Mouse (Mus musculus): ENCODE data around the gene Brpf3.

Brpf3 gene

DNA sequence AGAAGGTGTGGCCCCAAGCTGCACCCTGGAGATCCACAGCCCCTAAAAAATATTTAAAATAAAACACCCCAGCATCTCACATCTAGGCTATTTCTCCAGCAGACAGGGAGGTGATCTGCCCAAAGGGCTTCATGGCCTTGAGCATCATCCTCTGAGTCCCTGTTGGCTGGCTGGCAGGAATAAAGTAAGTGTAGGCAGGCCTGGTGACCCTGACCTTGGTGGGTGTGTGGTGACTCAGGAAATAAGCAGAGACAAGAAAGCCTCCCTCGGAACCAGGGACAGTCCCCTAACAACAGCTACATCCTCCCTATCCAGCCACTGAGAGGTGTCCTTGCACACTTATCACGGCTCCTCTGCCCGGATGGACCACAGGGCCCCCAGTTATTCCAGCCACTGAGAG, 20.1 kb upstream of the Brpf3 start:
- no peak for TF ChIP-seq GATA4 (IDR thresholded peaks at IDR 0.05; ENCODE audit: insufficient replicate concordance, low read length)

DNA sequence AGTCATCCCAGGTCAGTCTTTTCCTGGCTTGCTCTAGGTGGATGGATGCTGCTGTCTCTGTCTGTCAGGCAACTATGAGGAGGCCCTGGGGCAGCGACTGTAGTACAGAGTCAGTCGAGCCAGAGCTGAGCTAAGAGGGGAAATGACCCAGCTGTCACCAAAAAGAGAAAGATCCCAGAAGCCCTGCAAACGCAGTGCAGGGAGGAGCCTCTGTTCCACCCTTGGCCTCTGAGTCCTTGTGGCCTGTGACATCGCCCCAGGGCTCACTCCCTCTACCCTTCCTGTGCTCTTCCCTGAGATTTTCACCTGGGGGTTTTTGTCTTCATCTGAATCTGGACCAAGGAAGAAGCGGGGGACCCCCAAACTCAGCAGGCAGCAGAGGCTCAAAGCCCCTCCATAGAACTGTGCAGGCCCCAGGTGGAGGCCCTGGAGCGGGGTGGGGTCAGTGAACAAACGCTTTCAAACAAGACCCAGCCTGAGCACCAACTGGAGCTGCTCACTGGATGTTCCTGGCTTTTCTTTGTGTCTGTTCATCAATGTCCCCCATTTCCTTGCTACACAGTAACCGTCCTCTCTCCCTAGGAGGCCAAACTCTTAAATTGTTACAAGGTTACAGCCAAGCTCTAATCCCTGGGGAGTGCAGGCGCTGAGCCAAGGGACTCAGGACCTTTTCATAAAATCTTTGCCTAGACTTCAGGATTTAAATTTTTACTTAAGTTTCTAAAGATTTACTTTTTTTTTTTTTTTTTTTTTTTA, 19.4 kb upstream of the Brpf3 start:
- no peak for TF ChIP-seq GATA4 (IDR thresholded peaks at IDR 0.05; ENCODE audit: insufficient replicate concordance, low read length)

DNA sequence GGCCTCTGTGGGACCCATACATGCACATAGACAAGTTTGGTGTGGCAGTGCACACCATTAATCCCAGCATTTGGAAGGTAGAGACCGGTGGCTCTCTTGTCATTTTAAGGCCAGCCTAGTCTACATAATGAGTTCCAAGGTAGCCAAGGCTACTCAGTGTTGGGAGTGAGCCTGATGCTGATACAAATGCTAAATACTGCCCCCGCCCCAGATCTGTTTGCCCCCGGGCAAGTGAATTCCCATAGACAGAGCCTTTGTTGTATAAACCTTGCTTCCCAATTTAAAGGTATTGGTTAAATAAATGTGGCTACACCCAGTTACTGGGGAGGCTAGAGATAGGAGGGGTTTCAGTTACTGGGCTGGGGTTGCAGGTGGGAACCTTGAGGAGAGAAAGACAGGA, 15.9 kb upstream of the Brpf3 start:
- no peak for TF ChIP-seq GATA4 (IDR thresholded peaks at IDR 0.05; ENCODE audit: insufficient replicate concordance, low read length)

DNA sequence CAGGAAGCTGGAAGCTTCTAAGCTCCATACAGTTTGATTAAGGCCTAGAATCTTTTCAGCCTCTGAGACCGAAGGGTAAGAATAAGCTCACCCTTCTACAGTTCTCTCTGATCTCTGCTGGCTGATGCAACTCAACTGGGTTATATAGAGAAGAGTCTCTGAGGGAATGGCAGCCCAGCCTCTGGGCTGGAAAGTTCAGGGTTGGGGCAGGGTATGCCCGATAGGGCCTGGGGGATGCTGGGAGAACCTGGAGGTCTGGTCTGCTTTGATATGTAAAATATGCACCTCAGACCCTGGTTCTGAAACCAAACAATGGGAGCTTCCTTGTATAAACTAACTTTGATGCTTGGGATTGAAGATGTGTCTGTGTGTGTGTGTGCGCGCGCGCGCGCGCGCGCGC, 13.4 kb upstream of the Brpf3 start:
- no peak for TF ChIP-seq GATA4 (IDR thresholded peaks at IDR 0.05; ENCODE audit: insufficient replicate concordance, low read length)

DNA sequence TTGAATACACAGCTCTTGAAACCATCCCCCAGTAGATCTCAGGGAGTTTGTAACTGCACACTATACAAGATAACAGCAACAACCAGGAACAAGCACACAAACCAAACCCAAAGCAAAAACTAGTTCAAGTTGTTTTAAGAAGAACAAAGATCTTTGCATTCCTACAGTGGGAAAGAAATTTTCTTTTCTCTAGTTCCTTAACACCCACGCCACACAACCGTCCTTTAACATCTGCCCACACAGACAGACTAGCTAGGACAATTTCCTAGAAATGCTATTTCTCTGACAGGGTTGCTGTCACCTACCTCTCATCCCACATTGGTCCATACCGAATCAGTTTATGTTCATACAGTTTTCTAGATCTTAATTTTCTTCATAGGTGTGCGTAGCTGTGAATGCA, 3.9 kb upstream of the Brpf3 start:
- TF ChIP-seq GATA4 (IDR thresholded peaks at IDR 0.05; ENCODE audit: insufficient replicate concordance, low read length): no peak

DNA sequence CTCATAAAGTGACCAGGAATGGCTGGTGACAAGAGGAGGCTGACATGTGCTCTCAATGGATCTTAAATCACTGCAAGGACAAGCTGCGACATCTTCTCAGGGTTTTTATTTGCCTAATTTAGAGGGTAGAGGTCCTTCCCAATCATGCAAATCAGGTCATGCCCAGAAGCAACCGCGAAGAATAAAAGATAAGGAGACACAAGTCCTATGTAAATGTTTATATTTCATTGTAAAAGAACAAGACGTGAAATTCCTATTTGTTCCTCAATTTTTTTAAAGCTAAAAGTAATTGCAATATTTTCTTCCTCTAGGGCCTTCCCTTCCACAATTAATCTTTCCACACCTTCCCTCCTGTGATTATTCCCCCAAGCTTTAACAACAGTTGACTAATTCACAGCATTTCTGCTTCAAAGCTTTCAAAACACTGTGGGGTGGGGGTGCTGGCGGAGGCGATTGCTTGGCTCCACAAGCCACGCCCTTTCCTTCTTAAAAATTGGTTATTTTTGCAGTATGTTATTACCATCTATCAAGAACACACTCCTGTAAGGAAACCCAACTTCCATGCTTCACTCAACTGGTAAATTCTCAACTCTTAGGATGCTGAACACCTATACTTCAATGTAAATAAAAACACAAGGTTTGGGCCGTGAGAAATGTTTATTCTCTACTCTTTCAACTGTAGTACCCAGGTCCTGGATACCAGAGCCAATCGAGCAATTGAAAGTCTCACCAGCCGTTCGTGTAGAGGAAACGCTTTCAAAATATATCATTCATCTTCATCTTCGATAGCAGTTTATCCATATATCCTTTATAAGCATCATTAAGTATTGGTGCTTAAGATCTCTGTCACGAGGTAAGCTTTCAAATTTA, 1.4 kb upstream of the Brpf3 start:
- no peak for TF ChIP-seq GATA4 (IDR thresholded peaks at IDR 0.05; ENCODE audit: insufficient replicate concordance, low read length)

DNA sequence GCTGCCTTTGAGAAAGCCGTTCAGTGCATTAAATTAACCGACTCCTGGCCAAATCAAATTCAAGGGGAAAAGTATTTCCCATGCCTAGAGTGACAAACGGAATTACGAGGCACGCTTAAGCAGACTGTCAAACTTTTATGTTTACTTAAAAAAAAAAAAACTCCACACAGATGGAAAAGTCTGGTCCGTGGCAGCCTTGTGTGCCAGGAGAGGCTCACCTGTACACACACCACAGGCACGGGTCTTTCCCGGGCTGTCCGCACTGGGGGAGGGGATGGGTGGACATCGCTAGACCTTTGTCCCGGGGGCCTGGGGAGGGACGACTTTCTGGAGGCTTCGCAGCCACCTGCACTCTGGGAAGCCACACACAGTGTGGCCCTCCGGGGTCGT, 614 bp upstream of the Brpf3 start:
- no peak for TF ChIP-seq GATA4 (IDR thresholded peaks at IDR 0.05; ENCODE audit: insufficient replicate concordance, low read length)

DNA sequence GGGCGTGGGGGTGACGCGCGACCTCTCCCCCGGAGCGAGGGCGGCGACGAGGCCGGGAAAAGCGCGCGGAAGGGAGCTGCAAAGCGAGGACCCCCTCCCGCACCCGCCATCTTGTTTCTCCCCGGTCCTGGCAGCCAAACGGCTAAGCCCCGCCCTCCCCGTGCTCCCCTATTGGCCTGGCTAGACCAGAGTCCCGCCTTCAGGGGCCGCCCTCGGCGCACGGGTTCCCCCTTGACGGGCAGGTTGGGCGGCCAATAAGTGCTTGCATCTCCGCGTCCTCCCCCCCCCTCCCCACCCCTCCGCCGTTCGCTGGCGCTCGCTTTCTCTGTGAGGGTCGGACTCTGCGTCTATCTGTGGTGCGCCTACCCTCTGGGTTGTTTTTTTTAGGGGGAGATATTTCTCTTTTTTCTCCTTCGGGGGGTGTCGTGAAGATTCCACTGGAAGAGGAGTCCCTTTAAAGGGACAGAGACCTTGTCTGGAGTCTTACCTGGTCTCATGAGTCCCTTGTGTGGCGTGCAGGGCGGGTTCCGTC, 650 bp downstream of the Brpf3 start:
- no peak for TF ChIP-seq GATA4 (IDR thresholded peaks at IDR 0.05; ENCODE audit: insufficient replicate concordance, low read length)

DNA sequence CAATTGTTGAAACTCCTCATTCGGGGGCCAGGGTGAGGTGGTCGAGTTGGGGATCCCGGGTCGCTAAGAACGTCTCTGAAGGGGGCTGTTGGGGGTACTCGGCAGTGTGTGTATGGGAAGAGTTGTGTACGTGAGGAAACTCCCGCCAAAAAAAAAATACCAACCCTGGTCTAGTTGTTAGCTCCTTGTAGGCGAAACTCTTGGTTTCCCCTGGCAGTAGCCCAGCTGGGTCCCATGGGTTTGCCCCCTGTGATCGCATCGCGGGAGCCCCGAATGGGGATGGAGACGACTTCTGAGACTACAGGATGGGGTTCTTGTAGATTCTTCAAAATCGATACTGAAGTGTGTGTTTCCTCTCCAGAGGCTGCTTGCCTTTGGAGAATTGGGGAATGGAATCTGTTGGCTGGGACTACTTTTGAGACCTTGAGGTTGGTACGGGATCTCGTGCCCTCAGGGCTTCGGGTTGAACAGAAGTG, 1.2 kb downstream of the Brpf3 start:
- no peak for TF ChIP-seq GATA4 (IDR thresholded peaks at IDR 0.05; ENCODE audit: insufficient replicate concordance, low read length)

DNA sequence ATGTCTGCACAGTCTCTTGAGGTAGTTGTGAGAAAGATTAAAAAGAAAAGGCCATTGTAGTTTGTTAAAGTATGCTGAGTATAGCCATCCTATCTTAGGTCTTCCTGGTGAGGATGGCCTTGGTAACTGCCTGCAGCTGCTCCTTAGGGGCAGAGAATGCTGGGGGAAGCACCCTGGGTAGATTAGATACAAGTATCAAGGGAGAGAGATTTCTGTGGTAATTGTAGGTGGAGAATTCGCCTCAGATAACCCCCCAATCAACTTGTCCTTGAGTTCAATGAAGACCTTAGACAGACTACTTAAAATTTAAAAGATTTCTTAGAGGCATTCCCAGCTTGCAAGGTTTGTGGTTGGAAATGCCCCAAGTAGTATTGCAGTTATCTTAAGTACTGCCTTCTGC, 2.4 kb downstream of the Brpf3 start:
- TF ChIP-seq GATA4 (IDR thresholded peaks at IDR 0.05; ENCODE audit: insufficient replicate concordance, low read length): no peak

DNA sequence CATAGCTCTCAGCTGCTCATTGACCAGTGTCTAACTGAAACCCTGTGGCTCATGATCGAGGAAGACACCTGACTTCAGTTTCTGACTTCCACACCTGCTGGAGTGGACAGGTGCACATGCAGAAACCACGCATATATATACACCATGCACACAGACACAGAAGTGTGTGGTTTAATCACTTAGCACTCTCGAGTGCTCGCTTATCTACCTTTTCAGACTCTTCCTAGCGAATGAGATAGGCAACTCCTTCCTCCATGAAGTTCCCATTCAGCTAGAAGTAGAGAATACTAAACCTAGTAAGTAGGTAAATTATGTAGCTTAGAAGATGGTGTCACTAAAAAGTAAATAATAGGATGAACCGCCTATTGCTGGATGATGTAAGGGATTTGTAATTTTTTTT, 4.1 kb downstream of the Brpf3 start:
- TF ChIP-seq GATA4 (IDR thresholded peaks at IDR 0.05; ENCODE audit: insufficient replicate concordance, low read length): no peak

DNA sequence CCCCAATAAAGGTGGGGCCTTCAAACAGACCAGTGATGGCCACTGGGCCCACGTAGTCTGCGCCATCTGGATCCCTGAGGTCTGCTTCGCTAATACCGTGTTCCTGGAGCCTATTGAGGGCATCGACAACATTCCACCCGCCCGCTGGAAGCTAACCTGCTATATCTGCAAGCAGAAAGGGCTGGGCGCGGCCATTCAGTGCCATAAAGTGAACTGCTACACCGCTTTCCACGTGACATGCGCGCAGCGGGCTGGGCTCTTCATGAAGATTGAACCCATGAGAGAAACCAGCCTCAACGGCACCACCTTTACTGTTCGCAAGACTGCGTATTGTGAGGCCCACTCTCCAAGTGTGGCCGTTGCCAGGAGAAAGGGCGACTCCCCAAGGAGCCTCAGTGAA, 5.9 kb downstream of the Brpf3 start:
- no peak for TF ChIP-seq GATA4 (IDR thresholded peaks at IDR 0.05; ENCODE audit: insufficient replicate concordance, low read length)

DNA sequence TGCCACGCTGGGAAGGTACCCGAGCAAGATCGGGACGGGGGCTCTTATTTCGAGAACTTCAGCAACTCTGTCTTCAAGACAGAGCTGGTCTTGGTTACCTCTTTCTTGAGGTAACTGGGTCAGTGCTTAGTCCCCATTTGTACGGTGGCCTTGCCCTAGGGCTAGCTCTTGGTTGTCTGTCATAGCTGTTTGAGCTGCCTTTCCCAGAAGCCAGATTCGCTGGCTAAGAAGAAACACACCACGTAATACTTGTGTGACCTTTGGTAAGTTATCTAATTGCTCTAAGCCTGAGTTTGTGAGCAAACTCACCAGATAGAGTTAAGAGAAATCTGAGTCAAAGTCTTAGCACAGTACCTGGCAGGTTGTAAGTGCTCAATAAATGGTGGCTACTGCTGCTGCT, 7.8 kb downstream of the Brpf3 start:
- TF ChIP-seq GATA4 (IDR thresholded peaks at IDR 0.05; ENCODE audit: insufficient replicate concordance, low read length): no peak

DNA sequence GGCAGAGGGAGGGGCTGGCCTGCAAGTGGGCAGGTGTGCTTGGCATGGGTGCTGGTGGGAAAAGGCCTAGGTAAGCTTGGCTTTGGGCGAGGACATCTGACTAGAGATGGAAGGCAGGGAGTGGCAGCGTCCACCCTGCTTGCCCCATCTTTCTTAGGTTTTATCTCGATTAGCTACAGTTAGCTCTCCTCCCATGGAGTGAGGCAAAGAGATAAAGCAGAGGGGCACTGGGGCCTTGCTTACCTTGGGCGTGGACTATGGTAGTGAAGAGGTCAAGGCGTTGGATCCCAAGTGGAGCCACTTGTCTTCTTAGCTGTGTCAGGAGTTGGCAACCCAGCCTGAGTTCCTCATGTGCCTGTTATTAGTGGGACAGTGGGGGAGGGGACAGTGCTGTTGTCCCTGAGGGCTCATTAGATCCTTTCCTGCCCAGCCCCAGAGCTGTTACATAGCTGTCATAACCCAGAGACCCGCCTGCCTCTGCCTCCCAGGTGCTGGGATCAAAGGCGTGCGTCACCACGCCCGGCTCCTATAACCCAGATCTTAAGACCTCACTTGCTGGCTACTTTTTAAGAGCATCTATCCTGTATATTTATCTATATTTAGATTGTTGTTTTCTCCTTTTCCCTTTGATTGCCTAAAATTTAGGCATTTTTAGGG, 8.4 kb downstream of the Brpf3 start:
- TF ChIP-seq GATA4 (IDR thresholded peaks at IDR 0.05; ENCODE audit: insufficient replicate concordance, low read length): no peak

DNA sequence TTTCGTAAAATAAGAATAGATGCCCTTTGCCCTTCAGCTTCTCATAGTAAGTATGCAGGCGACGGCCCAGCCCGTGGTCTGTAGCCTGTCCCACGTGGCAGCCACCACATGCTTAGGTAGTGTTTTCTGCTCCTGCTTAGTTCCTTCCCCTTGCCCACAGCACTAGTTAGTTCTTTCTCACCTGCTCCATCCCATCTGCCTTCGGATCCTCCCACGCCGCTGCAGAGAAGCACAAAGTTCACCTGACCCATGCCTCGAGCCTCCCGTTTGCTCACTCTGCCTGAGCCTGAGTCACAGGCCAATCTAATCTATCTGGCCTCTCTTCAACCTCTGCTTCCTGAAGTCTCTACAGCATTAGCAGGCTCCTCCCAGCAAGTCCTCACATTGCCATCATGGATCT, 11.5 kb downstream of the Brpf3 start:
- TF ChIP-seq GATA4 (IDR thresholded peaks at IDR 0.05; ENCODE audit: insufficient replicate concordance, low read length): no peak

Measured in liver, adult (tissue).